Mouse (Mus musculus): Measurements from ENCODE around the gene Ssh1. TPM values are rescaled to one million over a fixed set of nuclear protein-coding genes. Genes with fewer than 3 reads are reported as not detected.

Gene Ssh1
- total and polyA plus RNA-seq, 2 experiments from 2014 or later = 10.4 to 11.5 TPM

GRCm38 (mm10) chr5:113933889-113934288 lies 59.8 kb downstream of the Ssh1 start:
- Histone ChIP-seq H3K27ac (ENCODE audit: low read depth, low read length) (no peak overlapping the region), H3K9ac (no peak overlapping the region), H3K27me3 (ENCODE audit: insufficient read depth, low read length) (no peaks in the 10 kb centered on the region), H3K4me1 (ENCODE audit: insufficient read depth) (peaks cover 4% of the 10 kb centered on the region; the same call in 1 of the 2 replicates), H3K4me2 (ENCODE audit: low read depth) (no peak overlapping the region), H3K36me3 (ENCODE audit: insufficient read depth) (no peaks in the 10 kb centered on the region), H3K9me3 (ENCODE audit: low read length) (no peaks in the 10 kb centered on the region), H3K4me3 (ENCODE audit: low read depth, low read length) (no peak overlapping the region)
- DNase-seq = no peak
- 83% methylated on average over 6 of the region's 6 CpGs for WGBS
- no peak for TF ChIP-seq CTCF (IDR thresholded peaks at IDR 0.05; ENCODE audit: low read depth)
- no peak for ATAC-seq

- ATAC-seq (no peak), DNase-seq (no peak)
- Histone ChIP-seq H3K27me3 (ENCODE audit: insufficient read depth, low read length) (no peaks in the 10 kb centered on the region), H3K9ac (no peak overlapping the region), H3K36me3 (ENCODE audit: insufficient read depth) (no peaks in the 10 kb centered on the region), H3K4me3 (ENCODE audit: low read depth, low read length) (no peak overlapping the region), H3K4me1 (ENCODE audit: insufficient read depth) (peaks cover 4% of the 10 kb centered on the region; the same call in 1 of the 2 replicates), H3K27ac (ENCODE audit: low read depth, low read length) (no peak overlapping the region), H3K9me3 (ENCODE audit: low read length) (no peaks in the 10 kb centered on the region), H3K4me2 (ENCODE audit: low read depth) (no peak overlapping the region)
- peak; percentile 48 for TF ChIP-seq CTCF (IDR thresholded peaks at IDR 0.05; ENCODE audit: low read depth)
- 84% methylated on average over 4 of the region's 4 CpGs for WGBS
Measured at GRCm38 (mm10) chr5:113933480-113933879, 60.2 kb downstream of the Ssh1 start.

GRCm38 (mm10) chr5:113932310-113932709 lies 61.4 kb downstream of the Ssh1 start:
- Histone ChIP-seq H3K9ac (no peak overlapping the region), H3K4me3 (ENCODE audit: low read depth, low read length) (no peak overlapping the region), H3K9me3 (ENCODE audit: low read length) (no peaks in the 10 kb centered on the region), H3K4me1 (ENCODE audit: insufficient read depth) (peaks cover 4% of the 10 kb centered on the region; the same call in 1 of the 2 replicates), H3K27ac (ENCODE audit: low read depth, low read length) (no peak overlapping the region), H3K27me3 (ENCODE audit: insufficient read depth, low read length) (no peaks in the 10 kb centered on the region), H3K36me3 (ENCODE audit: insufficient read depth) (no peaks in the 10 kb centered on the region), H3K4me2 (ENCODE audit: low read depth) (no peak overlapping the region)
- no peak for TF ChIP-seq CTCF (IDR thresholded peaks at IDR 0.05; ENCODE audit: low read depth)
- DNase-seq (no peak), ATAC-seq (no peak)
- WGBS = 83% methylated on average over 3 of the region's 3 CpGs

GRCm38 (mm10) chr5:113930648-113931609 lies 62.8 kb downstream of the Ssh1 start:
- H3K4me2 ChIP-seq (ENCODE audit: low read depth) = no peak overlapping the region
- H3K27me3 ChIP-seq (ENCODE audit: insufficient read depth, low read length) = no peaks in the 10 kb centered on the region
- H3K27ac ChIP-seq (ENCODE audit: low read depth, low read length) = no peak overlapping the region
- H3K4me1 ChIP-seq (ENCODE audit: insufficient read depth) = peaks cover 4% of the 10 kb centered on the region; the same call in 1 of the 2 replicates
- no peak overlapping the region for H3K9ac ChIP-seq
- no peaks in the 10 kb centered on the region for H3K9me3 ChIP-seq (ENCODE audit: low read length)
- WGBS = 26% methylated on average over 18 of the region's 18 CpGs
- no peaks in the 10 kb centered on the region for H3K36me3 ChIP-seq (ENCODE audit: insufficient read depth)
- TF ChIP-seq CTCF (IDR thresholded peaks at IDR 0.05; ENCODE audit: low read depth) = no peak
- ATAC-seq (peak; percentile 63), DNase-seq (peak; percentile 30)
- H3K4me3 ChIP-seq (ENCODE audit: low read depth, low read length) = no peak overlapping the region

- no peak overlapping the region for H3K4me2 ChIP-seq (ENCODE audit: low read depth)
- no peak for DNase-seq
- H3K36me3 ChIP-seq (ENCODE audit: insufficient read depth) = no peaks in the 10 kb centered on the region
- no peak overlapping the region for H3K27ac ChIP-seq (ENCODE audit: low read depth, low read length)
- no peak overlapping the region for H3K9ac ChIP-seq
- H3K27me3 ChIP-seq (ENCODE audit: insufficient read depth, low read length) = no peaks in the 10 kb centered on the region
- no peak for TF ChIP-seq CTCF (IDR thresholded peaks at IDR 0.05; ENCODE audit: low read depth)
- no peak overlapping the region for H3K4me3 ChIP-seq (ENCODE audit: low read depth, low read length)
- no peaks in the 10 kb centered on the region for H3K9me3 ChIP-seq (ENCODE audit: low read length)
- WGBS = 68% methylated on average over 10 of the region's 10 CpGs
- no peak for ATAC-seq
- H3K4me1 ChIP-seq (ENCODE audit: insufficient read depth) = peaks cover 4% of the 10 kb centered on the region; the same call in 1 of the 2 replicates
Measured at GRCm38 (mm10) chr5:113929950-113930647, 63.6 kb downstream of the Ssh1 start.

- Histone ChIP-seq H3K4me2 (ENCODE audit: low read depth) (no peak overlapping the region), H3K27me3 (ENCODE audit: insufficient read depth, low read length) (no peaks in the 10 kb centered on the region), H3K4me1 (ENCODE audit: insufficient read depth) (peaks cover 4% of the 10 kb centered on the region; the same call in 1 of the 2 replicates), H3K9me3 (ENCODE audit: low read length) (no peaks in the 10 kb centered on the region), H3K27ac (ENCODE audit: low read depth, low read length) (no peak overlapping the region), H3K36me3 (ENCODE audit: insufficient read depth) (no peaks in the 10 kb centered on the region), H3K4me3 (ENCODE audit: low read depth, low read length) (no peak overlapping the region), H3K9ac (no peak overlapping the region)
- DNase-seq (no peak), ATAC-seq (no peak)
- no peak for TF ChIP-seq CTCF (IDR thresholded peaks at IDR 0.05; ENCODE audit: low read depth)
- WGBS = 69% methylated on average over 10 of the region's 10 CpGs
Measured at GRCm38 (mm10) chr5:113929526-113929925, 64.2 kb downstream of the Ssh1 start.

Data from forebrain, postnatal 0 days (tissue).